Mouse (Mus musculus) thymus, adult 2 months (tissue): ENCODE results near the gene Irak3. TPM values are rescaled to one million over a fixed set of nuclear protein-coding genes. Genes with fewer than 3 reads are reported as not detected.

ENCODE experiments used
- DNase-seq: peaks from one replicate; pipeline ENCODE4 v3.0.0; 2021
- H3K27ac ChIP-seq: fragments of 200-500 bp; 2 replicates; pipeline ENCODE4 v1.5.1; 2012; ENCODE audit warnings: low read length, control low read depth; ENCODE audit not compliant: control insufficient read depth, insufficient read depth
- H3K27me3 ChIP-seq: fragments of 200-500 bp; 2 replicates; pipeline ENCODE4 v1.6.1; 2012; ENCODE audit warnings: mild to moderate bottlenecking, low read length, moderate library complexity, mixed read lengths; ENCODE audit not compliant: control insufficient read depth, insufficient read depth
- H3K36me3 ChIP-seq: fragments of 200-500 bp; 2 replicates; pipeline ENCODE4 v1.6.1; 2012; ENCODE audit warnings: mild to moderate bottlenecking, low read length, moderate library complexity; ENCODE audit not compliant: control insufficient read depth, insufficient read depth
- H3K4me1 ChIP-seq: fragments of 200-500 bp; replicated peaks from 2 replicates; pipeline ENCODE4 v1.6.1; 2012; ENCODE audit warnings: low read length; ENCODE audit not compliant: control insufficient read depth, insufficient read depth
- H3K4me3 ChIP-seq: fragments of 200-500 bp; 2 replicates; pipeline ENCODE4 v1.5.1; 2012; ENCODE audit warnings: mild to moderate bottlenecking, low read length, control low read depth, moderate library complexity; ENCODE audit not compliant: control insufficient read depth, insufficient read depth
- CTCF ChIP-seq: fragments of 200-500 bp; IDR thresholded peaks from 2 replicates; pipeline ENCODE4 v1.5.1; 2012; ENCODE audit warnings: mild to moderate bottlenecking, control low read depth, low read length, moderate library complexity, borderline replicate concordance; ENCODE audit not compliant: control insufficient read depth, poor library complexity, insufficient read depth; ENCODE audit errors: extremely low read depth
- POLR2A ChIP-seq: fragments of 200-500 bp; IDR thresholded peaks from 2 replicates; pipeline ENCODE4 v1.6.1; 2012; ENCODE audit warnings: mild to moderate bottlenecking, low read length, control low read depth, moderate library complexity; ENCODE audit not compliant: control insufficient read depth, poor library complexity, insufficient read depth; ENCODE audit errors: extremely low read depth
- WGBS: fragments of 180-500 bp; shearing (Covaris S2); methylation state at CpG from one replicate; pipeline ENCODE4 v1.1.7; 2018; 5-methylcytosine and 5-hydroxymethylcytosine counted together
- polyA plus RNA-seq: library from polyadenylated mRNA; depleted of rRNA; stranded (reverse); fragments of >200 nt; gene quantifications from 2 replicates; pipeline ENCODE4 v1.2.3, GENCODE M21; 2012; rRNA removed

Irak3 gene
- polyA plus RNA-seq: 1.6 and 2.3 TPM in 2 replicates

DNA sequence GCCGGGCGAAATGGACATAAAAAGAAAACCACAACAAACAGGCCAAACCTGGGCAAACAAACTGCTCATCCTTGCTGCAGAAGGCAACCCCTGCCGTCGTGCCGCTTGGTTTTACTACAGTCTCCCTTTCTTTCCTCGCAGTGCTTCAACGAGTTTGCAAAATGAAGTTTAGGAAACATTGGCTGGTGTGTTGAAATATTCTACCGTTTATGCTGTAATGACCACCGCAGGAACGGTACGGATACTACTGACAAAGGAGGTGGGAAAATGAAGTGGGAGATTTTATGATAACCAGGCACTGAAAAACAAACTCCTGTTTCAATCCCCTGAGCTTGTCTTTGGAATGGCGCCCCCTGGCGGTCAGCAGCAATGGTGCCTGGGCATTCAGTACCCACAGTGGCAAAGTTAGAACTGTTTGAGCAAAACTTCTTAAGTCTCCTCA, at the start of gene Irak3:
Gene Irak3, minus strand, starts transcription at position 170 of the 442 bp plus-strand sequence.
- Histone ChIP-seq H3K27ac (no peak within 1 kb of the TSS), H3K4me3 (peak within 1 kb of the TSS; percentile 56), H3K27me3 (peaks cover 7% of the 10 kb centered on the region; the same call in 1 of the 2 replicates), H3K4me1 (peaks cover 16% of the 10 kb centered on the region), H3K36me3 (no peaks in the 10 kb centered on the region)
- TF ChIP-seq POLR2A (no peak), CTCF (peak; percentile 80; the same call in 1 of the 2 replicates)
- under 1% methylated on average over 13 of the region's 13 CpGs for WGBS
- peak; percentile 85 for DNase-seq

DNA sequence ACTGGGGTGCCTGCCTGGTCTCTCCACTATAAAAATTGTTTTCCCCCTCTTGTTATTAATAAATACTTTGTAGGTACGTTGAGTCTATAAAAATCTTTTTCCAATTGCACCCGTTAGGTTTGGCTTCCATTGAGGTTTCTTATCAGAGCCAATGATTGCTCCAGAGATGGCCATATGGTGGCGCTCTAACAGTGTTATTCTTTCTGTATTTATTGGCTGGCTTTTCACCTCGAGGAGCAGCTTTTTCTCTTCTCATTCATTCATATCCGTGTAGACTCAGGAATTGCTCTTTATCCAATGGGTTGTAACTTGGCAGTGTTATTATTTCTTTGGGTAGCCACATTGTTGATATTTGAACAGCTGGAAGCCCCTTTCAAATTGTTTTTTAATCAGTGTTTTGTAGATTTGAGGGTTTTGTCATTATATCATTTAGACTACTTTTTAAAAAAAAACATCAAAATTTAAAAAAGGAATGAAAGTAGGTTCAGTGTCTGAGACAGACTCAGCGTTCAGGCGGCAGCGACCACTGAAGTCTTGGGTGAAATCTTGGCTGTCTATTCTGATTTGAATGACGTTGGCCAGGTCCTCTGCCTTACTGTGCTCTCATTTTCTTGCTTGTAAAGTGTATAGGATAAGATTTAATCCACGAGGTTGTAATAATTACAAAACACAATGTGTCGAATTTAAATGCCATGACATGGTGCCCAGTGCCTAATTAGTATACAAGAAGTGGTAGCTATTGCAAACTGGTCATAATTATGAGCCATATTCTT, 49.2 kb upstream of the Irak3 start:
- TF ChIP-seq POLR2A (no peak), CTCF (no peak)
- no peaks in the 10 kb centered on the region for H3K4me1 ChIP-seq
- H3K4me3 ChIP-seq: no peak overlapping the region
- no peak for DNase-seq
- H3K36me3 ChIP-seq: no peaks in the 10 kb centered on the region
- no peak overlapping the region for H3K27ac ChIP-seq
- no peaks in the 10 kb centered on the region for H3K27me3 ChIP-seq
- 71% methylated on average over 11 of the region's 11 CpGs for WGBS

DNA sequence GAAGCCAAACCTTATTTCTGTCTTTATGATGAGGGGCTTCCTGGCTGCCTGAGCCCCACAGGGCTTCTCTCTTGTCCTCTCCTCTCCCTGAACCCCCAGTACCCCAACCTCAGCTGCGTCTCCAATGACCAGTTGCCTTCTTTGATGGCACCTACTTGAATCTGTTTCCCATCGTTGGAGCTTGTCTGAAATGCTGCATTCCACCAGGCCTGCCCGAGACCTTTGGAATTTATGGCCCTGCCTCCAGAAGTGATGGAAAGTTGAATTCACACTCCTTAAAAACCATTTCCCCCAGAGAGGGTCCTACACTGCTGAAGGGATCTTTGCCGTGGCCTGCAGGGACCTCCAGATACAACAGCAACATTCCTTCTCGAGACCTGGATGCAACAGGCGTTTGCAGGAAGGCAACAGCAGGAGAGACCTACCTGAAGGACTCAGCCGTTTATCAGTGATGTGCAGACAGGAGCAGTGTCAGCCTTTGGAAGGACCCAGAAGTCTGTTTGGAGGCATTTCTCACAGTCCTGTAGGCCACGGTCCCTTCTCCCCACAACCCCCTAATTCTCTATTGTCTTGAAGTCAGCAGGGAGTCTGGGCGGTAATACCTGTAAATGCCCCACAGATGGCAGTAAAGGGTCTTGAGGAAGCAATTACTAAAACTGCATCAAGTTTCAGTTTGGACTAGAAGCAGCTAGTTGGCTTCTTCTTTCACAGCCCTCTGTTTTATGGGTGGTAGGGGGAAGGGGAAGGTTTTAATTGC, 45.2 kb upstream of the Irak3 start:
- Histone ChIP-seq H3K36me3 (no peaks in the 10 kb centered on the region), H3K27me3 (no peaks in the 10 kb centered on the region), H3K4me1 (no peaks in the 10 kb centered on the region), H3K4me3 (no peak overlapping the region), H3K27ac (no peak overlapping the region)
- WGBS: 57% methylated on average over 9 of the region's 9 CpGs
- TF ChIP-seq POLR2A (no peak), CTCF (no peak)
- peak; percentile 62 for DNase-seq

DNA sequence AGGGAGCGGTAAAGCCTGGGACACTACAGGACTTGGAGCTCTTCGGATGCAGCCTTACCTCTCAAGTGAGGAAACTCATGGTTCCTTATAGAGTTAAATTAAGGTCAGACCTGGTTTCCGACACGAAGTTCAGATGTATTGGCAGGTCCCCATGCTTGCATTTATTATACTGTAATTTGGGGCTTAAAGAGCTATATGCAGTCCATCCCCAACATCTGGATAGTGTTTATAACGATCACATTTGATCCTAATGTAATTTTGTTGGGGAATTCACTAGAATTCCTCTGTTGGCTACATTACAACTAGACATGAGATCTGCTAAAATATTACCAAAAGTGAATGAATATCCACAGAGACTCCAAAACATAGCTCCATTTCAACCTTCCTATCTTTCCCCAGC, 43.8 kb upstream of the Irak3 start:
- Histone ChIP-seq H3K27me3 (no peaks in the 10 kb centered on the region), H3K4me1 (no peaks in the 10 kb centered on the region), H3K4me3 (no peak overlapping the region), H3K36me3 (no peaks in the 10 kb centered on the region), H3K27ac (no peak overlapping the region)
- WGBS: 93% methylated on average over 5 of the region's 5 CpGs
- no peak for DNase-seq
- no peak for TF ChIP-seq CTCF
- TF ChIP-seq POLR2A: no peak

DNA sequence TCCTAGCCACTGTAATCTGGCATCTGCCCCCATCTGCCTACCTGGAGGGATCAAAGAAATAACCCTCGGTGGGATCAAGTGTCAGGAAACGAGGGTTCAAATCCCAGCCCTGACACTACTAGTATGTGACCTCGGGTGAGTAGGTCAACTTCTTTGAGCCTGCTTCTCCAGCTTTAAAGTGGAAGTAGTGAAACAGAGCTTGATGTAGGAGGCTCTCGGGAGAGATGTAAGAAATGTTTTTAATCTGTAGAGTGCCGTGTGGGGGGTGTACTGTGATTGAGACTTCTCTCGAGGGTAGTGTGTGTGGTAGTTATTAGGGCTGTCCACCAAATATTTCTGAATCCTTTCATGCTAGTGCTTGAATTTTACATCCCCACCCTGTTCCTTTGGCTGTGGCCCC, 40.5 kb upstream of the Irak3 start:
- Histone ChIP-seq H3K36me3 (no peaks in the 10 kb centered on the region), H3K27me3 (no peaks in the 10 kb centered on the region), H3K4me1 (no peaks in the 10 kb centered on the region), H3K27ac (no peak overlapping the region), H3K4me3 (no peak overlapping the region)
- no peak for TF ChIP-seq POLR2A
- TF ChIP-seq CTCF: no peak
- WGBS: 81% methylated on average over 6 of the region's 6 CpGs
- no peak for DNase-seq

DNA sequence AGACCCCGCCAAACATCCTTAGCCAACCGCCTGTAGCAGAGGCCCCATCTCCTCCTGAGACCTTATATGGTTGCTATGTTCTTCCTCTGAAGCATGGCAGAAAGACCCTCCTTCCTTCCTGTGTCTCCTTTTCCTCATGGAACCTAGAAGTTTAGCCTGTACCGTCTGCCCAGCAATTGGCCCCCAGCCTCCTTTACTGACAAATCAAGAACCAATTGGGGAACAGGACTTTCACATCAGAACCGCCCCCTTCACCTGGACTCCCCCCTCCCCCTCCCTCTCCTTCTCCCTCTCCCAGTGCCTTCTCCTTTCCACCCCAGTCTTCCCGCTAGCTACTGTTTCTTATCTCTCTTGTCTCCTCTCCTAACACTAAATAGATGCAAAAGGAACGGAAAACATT, 37.5 kb upstream of the Irak3 start:
- no peak overlapping the region for H3K4me3 ChIP-seq
- H3K4me1 ChIP-seq: no peaks in the 10 kb centered on the region
- no peaks in the 10 kb centered on the region for H3K36me3 ChIP-seq
- H3K27ac ChIP-seq: no peak overlapping the region
- no peak for TF ChIP-seq CTCF
- no peaks in the 10 kb centered on the region for H3K27me3 ChIP-seq
- WGBS: 88% methylated on average over 6 of the region's 6 CpGs
- DNase-seq: no peak
